Mouse (Mus musculus): ENCODE measurements around the gene Defb42. TPM values are rescaled to one million over a fixed set of nuclear protein-coding genes. Genes with fewer than 3 reads are reported as not detected.

Defb42 gene
- polyA plus RNA-seq, 1 experiment, result not detected

- WGBS, result 69% methylated on average over 14 of the region's 14 CpGs
- Histone ChIP-seq H3K4me1 (ENCODE audit: control insufficient read depth, insufficient read depth, low read length) (no peaks in the 10 kb centered on the region), H3K4me3 (replicated peaks; ENCODE audit: control insufficient read depth, low read depth, low read length) (no peak within 1 kb of the TSS), H3K27ac (ENCODE audit: control insufficient read depth, insufficient read depth, low read depth, low read length, poor library complexity) (no peak within 1 kb of the TSS)
- TF ChIP-seq CTCF (IDR thresholded peaks at IDR 0.05; ENCODE audit: control insufficient read depth, insufficient read depth, low read length) (no peak), POLR2A (IDR thresholded peaks at IDR 0.05; ENCODE audit: borderline replicate concordance, control insufficient read depth, low read depth, low read length) (no peak)
These were observed 3.1 kb downstream of the Defb42 start, which contains the start of gene Defb30 for GRCm38 (mm10) chr14:63049910-63050370. TSS of gene Defb30 (minus strand) at chr14:63049960.

- Histone ChIP-seq H3K27ac (ENCODE audit: control insufficient read depth, insufficient read depth, low read depth, low read length, poor library complexity) (no peak overlapping the region), H3K4me3 (replicated peaks; ENCODE audit: control insufficient read depth, low read depth, low read length) (no peak overlapping the region), H3K4me1 (ENCODE audit: control insufficient read depth, insufficient read depth, low read length) (no peaks in the 10 kb centered on the region)
- 13% methylated on average over 5 of the region's 5 CpGs for WGBS
- TF ChIP-seq CTCF (IDR thresholded peaks at IDR 0.05; ENCODE audit: control insufficient read depth, insufficient read depth, low read length) (peak; percentile 87), POLR2A (IDR thresholded peaks at IDR 0.05; ENCODE audit: borderline replicate concordance, control insufficient read depth, low read depth, low read length) (no peak)
These were observed 4.0 kb downstream of the Defb42 start for GRCm38 (mm10) chr14:63050769-63051168.

GRCm38 (mm10) chr14:63054729-63055128, 7.9 kb downstream of the Defb42 start:
- 56% methylated on average over 6 of the region's 6 CpGs for WGBS
- H3K27ac ChIP-seq (ENCODE audit: control insufficient read depth, insufficient read depth, low read depth, low read length, poor library complexity), result no peak overlapping the region; the same call in 1 of the 2 replicates
- TF ChIP-seq CTCF (IDR thresholded peaks at IDR 0.05; ENCODE audit: control insufficient read depth, insufficient read depth, low read length), result no peak
- no peak for TF ChIP-seq POLR2A (IDR thresholded peaks at IDR 0.05; ENCODE audit: borderline replicate concordance, control insufficient read depth, low read depth, low read length)
- no peaks in the 10 kb centered on the region for H3K4me1 ChIP-seq (ENCODE audit: control insufficient read depth, insufficient read depth, low read length)
- no peak overlapping the region for H3K4me3 ChIP-seq (replicated peaks; ENCODE audit: control insufficient read depth, low read depth, low read length)

GRCm38 (mm10) chr14:63060361-63060760, 13.6 kb downstream of the Defb42 start:
- no peak overlapping the region for H3K27ac ChIP-seq (ENCODE audit: control insufficient read depth, insufficient read depth, low read depth, low read length, poor library complexity)
- TF ChIP-seq CTCF (IDR thresholded peaks at IDR 0.05; ENCODE audit: control insufficient read depth, insufficient read depth, low read length) (no peak), POLR2A (IDR thresholded peaks at IDR 0.05; ENCODE audit: borderline replicate concordance, control insufficient read depth, low read depth, low read length) (no peak)
- 72% methylated on average over 10 of the region's 10 CpGs for WGBS
- H3K4me1 ChIP-seq (ENCODE audit: control insufficient read depth, insufficient read depth, low read length), result no peaks in the 10 kb centered on the region
- no peak overlapping the region for H3K4me3 ChIP-seq (replicated peaks; ENCODE audit: control insufficient read depth, low read depth, low read length)

- H3K27ac ChIP-seq (ENCODE audit: control insufficient read depth, insufficient read depth, low read depth, low read length, poor library complexity), result no peak overlapping the region
- no peak for TF ChIP-seq CTCF (IDR thresholded peaks at IDR 0.05; ENCODE audit: control insufficient read depth, insufficient read depth, low read length)
- no peak for TF ChIP-seq POLR2A (IDR thresholded peaks at IDR 0.05; ENCODE audit: borderline replicate concordance, control insufficient read depth, low read depth, low read length)
- 72% methylated on average over 2 of the region's 2 CpGs for WGBS
- H3K4me3 ChIP-seq (replicated peaks; ENCODE audit: control insufficient read depth, low read depth, low read length), result no peak overlapping the region
- H3K4me1 ChIP-seq (ENCODE audit: control insufficient read depth, insufficient read depth, low read length), result no peaks in the 10 kb centered on the region
These were observed 15.4 kb downstream of the Defb42 start for GRCm38 (mm10) chr14:63062184-63062583.

- 79% methylated on average over 5 of the region's 5 CpGs for WGBS
- Histone ChIP-seq H3K4me1 (ENCODE audit: control insufficient read depth, insufficient read depth, low read length) (no peaks in the 10 kb centered on the region), H3K27ac (ENCODE audit: control insufficient read depth, insufficient read depth, low read depth, low read length, poor library complexity) (no peak overlapping the region), H3K4me3 (replicated peaks; ENCODE audit: control insufficient read depth, low read depth, low read length) (no peak overlapping the region)
- no peak for TF ChIP-seq CTCF (IDR thresholded peaks at IDR 0.05; ENCODE audit: control insufficient read depth, insufficient read depth, low read length)
- TF ChIP-seq POLR2A (IDR thresholded peaks at IDR 0.05; ENCODE audit: borderline replicate concordance, control insufficient read depth, low read depth, low read length), result no peak
These were observed 18.6 kb downstream of the Defb42 start for GRCm38 (mm10) chr14:63065391-63065790.

GRCm38 (mm10) chr14:63066630-63067310, 20.0 kb downstream of the Defb42 start:
- TF ChIP-seq CTCF (IDR thresholded peaks at IDR 0.05; ENCODE audit: control insufficient read depth, insufficient read depth, low read length) (peak; percentile 54), POLR2A (IDR thresholded peaks at IDR 0.05; ENCODE audit: borderline replicate concordance, control insufficient read depth, low read depth, low read length) (no peak)
- H3K27ac ChIP-seq (ENCODE audit: control insufficient read depth, insufficient read depth, low read depth, low read length, poor library complexity), result no peak overlapping the region
- H3K4me1 ChIP-seq (ENCODE audit: control insufficient read depth, insufficient read depth, low read length), result no peaks in the 10 kb centered on the region
- 32% methylated on average over 16 of the region's 16 CpGs for WGBS
- no peak overlapping the region for H3K4me3 ChIP-seq (replicated peaks; ENCODE audit: control insufficient read depth, low read depth, low read length)

- H3K4me1 ChIP-seq (ENCODE audit: control insufficient read depth, insufficient read depth, low read length), result no peaks in the 10 kb centered on the region
- H3K4me3 ChIP-seq (replicated peaks; ENCODE audit: control insufficient read depth, low read depth, low read length), result no peak overlapping the region
- TF ChIP-seq CTCF (IDR thresholded peaks at IDR 0.05; ENCODE audit: control insufficient read depth, insufficient read depth, low read length), result no peak
- 69% methylated on average over 15 of the region's 15 CpGs for WGBS
- no peak overlapping the region for H3K27ac ChIP-seq (ENCODE audit: control insufficient read depth, insufficient read depth, low read depth, low read length, poor library complexity)
These were observed 20.9 kb downstream of the Defb42 start for GRCm38 (mm10) chr14:63067708-63068107.

Other genes with a start within 250 kb of the Defb42 start
- gene Wdfy2, start 209.3 kb upstream of the Defb42 start, polyA plus RNA-seq (2011; ENCODE audit: insufficient read depth, insufficient read length, low replicate concordance, missing spikeins), result 5.7 and 15.0 TPM in 2 replicates
- not detected in 2 replicates for gene Defb48, start 62.5 kb upstream of the Defb42 start, polyA plus RNA-seq (2011; ENCODE audit: insufficient read depth, insufficient read length, low replicate concordance, missing spikeins)
- not detected in 2 replicates for gene Defb47, start 48.9 kb upstream of the Defb42 start, polyA plus RNA-seq (2011; ENCODE audit: insufficient read depth, insufficient read length, low replicate concordance, missing spikeins)
- not detected in 2 replicates for gene Defb43, start 35.2 kb upstream of the Defb42 start, polyA plus RNA-seq (2011; ENCODE audit: insufficient read depth, insufficient read length, low replicate concordance, missing spikeins)
- not detected in 2 replicates for gene Defb30, start 3.0 kb downstream of the Defb42 start, polyA plus RNA-seq (2011; ENCODE audit: insufficient read depth, insufficient read length, low replicate concordance, missing spikeins)